Mouse (Mus musculus) C2C12 (cell line): Measurements from ENCODE around the gene Acbd5.

Experiments used
- CEBPB ChIP-seq: IDR thresholded peaks from one replicate; pipeline ENCODE4 v1.6.1; 2011; ENCODE audit warnings: low read depth, mild to moderate bottlenecking, control low read depth, moderate library complexity
- CTCF ChIP-seq: IDR thresholded peaks from one replicate; pipeline ENCODE4 v1.5.1; 2011; ENCODE audit not compliant: control insufficient read depth, insufficient read depth, insufficient read length
- FOSL1 ChIP-seq: IDR thresholded peaks from one replicate; pipeline ENCODE4 v1.8.0; 2011; ENCODE audit warnings: mild to moderate bottlenecking, low read length; ENCODE audit not compliant: poor library complexity, insufficient read depth, severe bottlenecking
- MAX ChIP-seq: IDR thresholded peaks from one replicate; pipeline ENCODE4 v1.6.1; 2011; ENCODE audit warnings: mild to moderate bottlenecking, control low read depth
- MYOD1 ChIP-seq: IDR thresholded peaks from one replicate; pipeline ENCODE4 v1.6.1; 2011; ENCODE audit warnings: low read depth; ENCODE audit not compliant: control insufficient read depth, insufficient read length

DNA sequence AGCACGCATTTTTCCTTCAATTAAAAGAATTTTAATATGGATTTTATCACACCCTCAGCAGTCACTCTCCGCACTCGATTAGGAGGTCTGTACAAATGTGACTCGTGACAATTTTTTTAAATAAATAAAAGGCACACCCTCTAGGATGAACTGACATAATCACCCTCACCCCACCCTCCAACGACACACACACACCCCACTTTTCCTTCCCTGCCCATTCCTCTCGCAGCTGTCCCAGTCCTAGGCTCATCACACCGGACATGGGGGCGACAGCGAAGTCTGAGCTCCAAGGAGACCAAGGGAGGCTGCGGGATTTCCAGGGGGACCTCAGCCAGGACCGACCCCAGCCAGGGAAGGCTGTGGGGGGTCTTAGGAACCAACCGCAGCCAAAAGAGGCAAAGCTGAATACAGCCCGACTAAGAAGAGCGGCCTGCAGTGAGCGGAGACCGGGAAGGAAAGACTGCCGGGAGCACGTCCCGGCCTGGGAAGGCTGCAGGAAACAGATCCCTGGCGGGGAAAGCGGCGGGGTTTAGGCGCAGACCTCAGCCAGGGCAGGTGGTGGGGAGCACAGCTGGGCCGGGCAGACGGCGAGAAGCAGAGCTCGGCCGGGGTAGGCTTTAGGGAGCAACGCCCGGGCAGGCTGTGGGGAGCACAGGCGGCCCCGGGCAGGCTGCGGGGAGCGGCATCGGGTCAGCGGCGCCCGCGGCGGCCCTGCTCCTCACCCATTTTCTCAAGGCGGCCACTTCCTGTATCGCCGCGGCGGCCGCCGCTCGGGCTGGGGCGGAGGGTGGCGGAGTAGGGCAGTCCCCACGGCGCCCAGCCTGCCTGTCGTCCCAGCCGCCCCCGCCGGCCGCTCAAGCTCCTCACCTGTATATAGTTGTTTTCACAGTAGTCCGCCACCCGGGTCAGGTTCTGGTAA lies 28.6 kb upstream of the Acbd5 start:
- TF ChIP-seq CTCF: no peak
- TF ChIP-seq FOSL1: no peak
- peak; percentile 8 for TF ChIP-seq MYOD1
- TF ChIP-seq MAX: no peak
- no peak for TF ChIP-seq CEBPB
